Mouse (Mus musculus) limb, embryonic 14.5 days (tissue): Measurements from ENCODE around the gene Gm4559. TPM values are rescaled to one million over a fixed set of nuclear protein-coding genes. Genes with fewer than 3 reads are reported as not detected.
"Not testable (repeated sequence)": the region's sequence is repeated elsewhere in the genome, so short reads cannot be mapped to it uniquely, and the experiment has no call there.

Experiments
- ATAC-seq: fragments of 200-750 bp; cut with Nextera tagmentation; 2 replicates; pipeline ENCODE4 v1.8.0; 2017; ENCODE audit warnings: low read depth, moderate number of reproducible peaks, moderate TSS enrichment; ENCODE audit not compliant: low FRiP score
- DNase-seq: peaks from one replicate; pipeline ENCODE4 v3.0.0-alpha.2; 2015; ENCODE audit warnings: low spot score
- H3K27ac ChIP-seq: fragments of 300-500 bp; sonication (generic); replicated peaks from 2 replicates; pipeline ENCODE4 v1.5.1; 2014; ENCODE audit warnings: low read depth, mild to moderate bottlenecking, low read length, moderate library complexity, mixed read lengths
- H3K27me3 ChIP-seq: fragments of 300-500 bp; sonication (generic); 2 replicates; pipeline ENCODE4 v1.6.1; 2014; ENCODE audit warnings: low read length, mixed read lengths; ENCODE audit not compliant: control insufficient read depth, insufficient read depth
- H3K36me3 ChIP-seq: fragments of 300-500 bp; sonication (generic); 2 replicates; pipeline ENCODE4 v1.6.1; 2014; ENCODE audit warnings: mild to moderate bottlenecking, low read length, moderate library complexity, mixed read lengths; ENCODE audit not compliant: control insufficient read depth, insufficient read depth
- H3K4me1 ChIP-seq: fragments of 300-500 bp; sonication (generic); 2 replicates; pipeline ENCODE4 v1.6.1; 2014; ENCODE audit warnings: antibody characterized with exemption, low read length, mixed read lengths; ENCODE audit not compliant: control insufficient read depth, insufficient read depth
- H3K4me2 ChIP-seq: fragments of 300-500 bp; sonication (generic); replicated peaks from 2 replicates; pipeline ENCODE4 v1.6.1; 2014; ENCODE audit warnings: low read depth, mild to moderate bottlenecking, low read length, moderate library complexity; ENCODE audit not compliant: severe bottlenecking
- H3K4me3 ChIP-seq: fragments of 300-500 bp; sonication (generic); replicated peaks from 2 replicates; pipeline ENCODE4 v1.5.1; 2014; ENCODE audit warnings: low read length
- H3K9ac ChIP-seq: fragments of 300-500 bp; sonication (generic); 2 replicates; pipeline ENCODE4 v1.6.1; 2014; ENCODE audit warnings: mild to moderate bottlenecking, low read depth, low read length, moderate library complexity; ENCODE audit not compliant: severe bottlenecking
- H3K9me3 ChIP-seq: fragments of 300-500 bp; sonication (generic); 2 replicates; pipeline ENCODE4 v1.6.1; 2016; ENCODE audit warnings: low read length; ENCODE audit not compliant: control insufficient read depth
- POLR2A ChIP-seq: fragments of 200-500 bp; IDR thresholded peaks from 2 replicates; pipeline ENCODE4 v1.8.0; 2012; ENCODE audit warnings: inconsistent platforms, mild to moderate bottlenecking, moderate library complexity, borderline replicate concordance; ENCODE audit not compliant: insufficient read depth, insufficient read length; ENCODE audit errors: extremely low read depth
- WGBS: fragments of 180-500 bp; shearing (Covaris S2); extraction: QIAGEN DNeasy Blood & Tissue Kit; methylation state at CpG from one replicate; pipeline ENCODE4 v1.1.7; 2014; 5-methylcytosine and 5-hydroxymethylcytosine counted together
- polyA plus RNA-seq, 2 experiments: library from polyadenylated mRNA; depleted of rRNA in 1 of 2; stranded (reverse) in 1 of 2; unstranded in 1 of 2; fragments of >200 nt; fragmentation: Nextera tagmentation in 1 of 2; extraction: Ambion mirVana in 1 of 2; gene quantifications; 2 replicates each; pipeline versions ENCODE4 v1.2.1 to v1.2.3; 2012 to 2014

Gene Gm4559
- polyA plus RNA-seq (2012; rRNA removed) (0.28 TPM in 1 of 2 replicates, not detected in the other), polyA plus RNA-seq (2014; fragmentation: Nextera tagmentation; extraction: Ambion mirVana) (not detected in 2 replicates)

GRCm38 (mm10) chr7:142274263-142274662, at the start of gene Gm4559:
Gene Gm4559 (minus strand): TSS chr7:142274363.
- H3K4me3 ChIP-seq, H3K27me3 ChIP-seq, H3K9me3 ChIP-seq, ATAC-seq, H3K4me2 ChIP-seq, DNase-seq, H3K9ac ChIP-seq, H3K4me1 ChIP-seq, H3K27ac ChIP-seq, H3K36me3 ChIP-seq: not testable (repeated sequence)

GRCm38 (mm10) chr7:142323396-142324117, 49.4 kb upstream of the Gm4559 start:
- Histone ChIP-seq H3K4me3 (no peak overlapping the region), H3K9ac (no peak overlapping the region), H3K27me3 (no peaks in the 10 kb centered on the region), H3K4me1 (peaks cover 4% of the 10 kb centered on the region; the same call in 1 of the 2 replicates), H3K36me3 (no peaks in the 10 kb centered on the region), H3K4me2 (no peak overlapping the region), H3K27ac (no peak overlapping the region), H3K9me3 (no peaks in the 10 kb centered on the region)
- DNase-seq, result no peak
- 64% methylated on average over 12 of the region's 12 CpGs for WGBS
- no peak for TF ChIP-seq POLR2A
- ATAC-seq, result no peak

GRCm38 (mm10) chr7:142322641-142323040, 48.5 kb upstream of the Gm4559 start:
- H3K36me3 ChIP-seq, result no peaks in the 10 kb centered on the region
- TF ChIP-seq POLR2A, result no peak
- H3K27me3 ChIP-seq, result no peaks in the 10 kb centered on the region
- H3K4me1 ChIP-seq, result peaks cover 4% of the 10 kb centered on the region; the same call in 1 of the 2 replicates
- 81% methylated on average over 6 of the region's 6 CpGs for WGBS
- ATAC-seq, result no peak
- no peak for DNase-seq
- H3K4me2 ChIP-seq, result no peak overlapping the region
- no peak overlapping the region for H3K4me3 ChIP-seq
- no peak overlapping the region for H3K27ac ChIP-seq
- H3K9me3 ChIP-seq, result no peaks in the 10 kb centered on the region
- H3K9ac ChIP-seq, result no peak overlapping the region

- not testable (repeated sequence) for DNase-seq, H3K36me3 ChIP-seq, H3K9me3 ChIP-seq, ATAC-seq, H3K4me2 ChIP-seq, H3K9ac ChIP-seq, H3K4me3 ChIP-seq, H3K27me3 ChIP-seq, H3K4me1 ChIP-seq
- 18% methylated on average over 3 of the region's 10 CpGs for WGBS
- 0 out of 2 replicates have a peak overlapping the region, but pooled peaks have one; percentile 26 for H3K27ac ChIP-seq
Observed at GRCm38 (mm10) chr7:142321637-142322306, 47.6 kb upstream of the Gm4559 start.

- ATAC-seq (no peak), DNase-seq (no peak)
- Histone ChIP-seq H3K4me1 (peaks cover 10% of the 10 kb centered on the region; the same call in 1 of the 2 replicates), H3K9me3 (no peaks in the 10 kb centered on the region), H3K9ac (no peak overlapping the region), H3K36me3 (no peaks in the 10 kb centered on the region), H3K27ac (0 out of 2 replicates have a peak overlapping the region, but pooled peaks have one; percentile 13), H3K4me3 (no peak overlapping the region), H3K4me2 (no peak overlapping the region), H3K27me3 (no peaks in the 10 kb centered on the region)
- 16% methylated on average over 2 of the region's 2 CpGs for WGBS
- TF ChIP-seq POLR2A, result no peak
Observed at GRCm38 (mm10) chr7:142320906-142321305, 46.7 kb upstream of the Gm4559 start.
